Comparison of ENCODE assay signal across 8 mouse cellular contexts in the genomic region with DNA sequence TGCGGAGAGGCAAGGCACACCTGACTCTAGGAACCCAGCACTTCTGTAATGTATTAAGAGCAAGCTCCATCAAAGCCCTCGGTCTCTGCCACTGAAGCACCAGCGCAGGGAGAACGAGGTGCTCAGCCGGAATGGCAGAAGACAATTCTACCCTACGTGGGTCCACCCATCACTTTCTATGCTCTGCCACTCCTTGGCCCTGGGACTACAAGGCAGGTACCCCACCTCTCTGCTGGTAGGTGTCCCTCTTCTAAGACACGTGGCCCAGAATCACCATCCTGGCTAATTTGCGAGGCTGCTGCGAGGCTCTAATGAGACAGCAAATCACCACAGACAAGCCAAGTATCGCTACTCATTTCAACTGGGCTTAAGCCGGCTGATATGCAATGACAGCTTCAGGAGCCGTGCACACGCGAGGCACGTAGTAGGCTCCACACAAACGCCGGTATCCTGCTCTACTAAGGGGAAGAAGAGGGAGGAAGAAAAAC. TPM values are rescaled to one million over a fixed set of nuclear protein-coding genes. Genes with fewer than 3 reads are reported as not detected.
DNase-seq lines count a peak whose midpoint lies in the region; ATAC-seq and TF ChIP-seq lines count a peak whose summit lies in the region.

No protein-coding gene starts in this region.

- no peak for DNase-seq in thymus, adult 2 months
- no peak for DNase-seq in thymus, postnatal 4 days
- DNase-seq in midbrain, postnatal 0 days (ENCODE audit: low spot score): no peak
- no peak for DNase-seq in urinary bladder, adult 18-20 months (ENCODE audit: low spot score in 2 of 2)
- no peak for DNase-seq in frontal cortex, postnatal 14 days (ENCODE audit: low spot score in 2 of 2)

- peaks cover 42% of the 10 kb centered on the region for H3K4me1 ChIP-seq in erythroblast, embryonic 14.5 days (ENCODE audit: control insufficient read depth)
- H3K4me1 ChIP-seq in thymus, adult 2 months (replicated peaks; ENCODE audit: control insufficient read depth, insufficient read depth, low read length): peaks cover 45% of the 10 kb centered on the region
- peaks cover 17% of the 10 kb centered on the region; the same call in 1 of the 2 replicates for H3K4me1 ChIP-seq in midbrain, postnatal 0 days (ENCODE audit: insufficient read depth, low read length)

- H3K9me3 ChIP-seq in erythroblast, embryonic 14.5 days (ENCODE audit: control insufficient read depth, low read length): no peaks in the 10 kb centered on the region
- no peaks in the 10 kb centered on the region for H3K9me3 ChIP-seq in midbrain, postnatal 0 days (ENCODE audit: low read length)

- H3K27me3 ChIP-seq in erythroblast, embryonic 14.5 days (ENCODE audit: control insufficient read depth): peaks cover 30% of the 10 kb centered on the region
- H3K27me3 ChIP-seq in thymus, adult 2 months (ENCODE audit: control insufficient read depth, insufficient read depth, low read length): no peaks in the 10 kb centered on the region
- H3K27me3 ChIP-seq in midbrain, postnatal 0 days (ENCODE audit: insufficient read depth, low read length): no peaks in the 10 kb centered on the region

- peak overlapping the region; percentile 70 for H3K4me3 ChIP-seq in erythroblast, embryonic 14.5 days (replicated peaks)
- peak overlapping the region; percentile 85 for H3K4me3 ChIP-seq in thymus, adult 2 months (ENCODE audit: control insufficient read depth, insufficient read depth, low read length)
- peak overlapping the region; percentile 74 for H3K4me3 ChIP-seq in midbrain, postnatal 0 days (ENCODE audit: low read depth, low read length)

- TF ChIP-seq POLR2A in thymus, adult 2 months (IDR thresholded peaks at IDR 0.05; ENCODE audit: control insufficient read depth, extremely low read depth, insufficient read depth, low read length, poor library complexity): no peak

- TF ChIP-seq CTCF in thymus, adult 2 months (IDR thresholded peaks at IDR 0.05; ENCODE audit: borderline replicate concordance, control insufficient read depth, extremely low read depth, insufficient read depth, low read length, poor library complexity): no peak
- no peak for TF ChIP-seq CTCF in midbrain, postnatal 0 days (IDR thresholded peaks at IDR 0.05)

- H3K9ac ChIP-seq in midbrain, postnatal 0 days (replicated peaks; ENCODE audit: low read length, poor library complexity, severe bottlenecking): peak overlapping the region; percentile 83

- under 1% methylated on average over 17 of the region's 17 CpGs for WGBS in thymus, adult 2 months
- WGBS in midbrain, postnatal 0 days: 4% methylated on average over 16 of the region's 17 CpGs

- peak overlapping the region; percentile 86 for H3K4me2 ChIP-seq in midbrain, postnatal 0 days (ENCODE audit: low read depth, low read length, poor library complexity, severe bottlenecking)

- no peak; the same call in 1 of the 2 replicates for ATAC-seq in erythroblast, adult 5-6 weeks (replicated peaks; ENCODE audit: low FRiP score, poor library complexity, severe bottlenecking)
- peak; percentile 24 for ATAC-seq in inflammation-experienced regulatory T-cells, adult 6 months
- ATAC-seq in midbrain, postnatal 0 days (ENCODE audit: low FRiP score): no peak

- H3K36me3 ChIP-seq in erythroblast, embryonic 14.5 days (ENCODE audit: control insufficient read depth): no peaks in the 10 kb centered on the region
- no peaks in the 10 kb centered on the region for H3K36me3 ChIP-seq in thymus, adult 2 months (ENCODE audit: control insufficient read depth, insufficient read depth, low read length)
- no peaks in the 10 kb centered on the region for H3K36me3 ChIP-seq in midbrain, postnatal 0 days (ENCODE audit: insufficient read depth, low read length)

- peak overlapping the region; percentile 15; the same call in 1 of the 2 replicates for H3K27ac ChIP-seq in thymus, adult 2 months (ENCODE audit: control insufficient read depth, insufficient read depth, low read length)
- H3K27ac ChIP-seq in midbrain, postnatal 0 days (ENCODE audit: low read depth, low read length): peak overlapping the region; percentile 84; the same call in 1 of the 2 replicates

RNA-seq across cellular contexts. Expression of gene Itpk1, which starts 0.8 kb away (rescaled TPM):
- polyA plus RNA-seq in erythroblast, embryonic 14.5 days (2012): 0.17 and 0.24 TPM in 2 replicates
- 1.2 and 3.3 TPM in 2 replicates for total RNA-seq in erythroblast, adult 5-6 weeks (2015; ENCODE audit: low replicate concordance)
- total RNA-seq in erythroblast, adult 5-6 weeks (2017; ENCODE audit: low replicate concordance): 5.3 TPM in 2 replicates
- polyA plus RNA-seq in thymus, adult 2 months (2012; rRNA removed): 34.2 and 36.9 TPM in 2 replicates
- 10 to 100 TPM; 13.4 to 31.0 (median 14.1) TPM for polyA plus RNA-seq in inflammation-experienced regulatory T-cells, adult 6 months (2017; shearing (Covaris generic))
- 56.0 and 66.6 TPM in 2 replicates for total RNA-seq in midbrain, postnatal 0 days (2014; rRNA removed)
- polyA plus RNA-seq in midbrain, postnatal 0 days (2015; fragmentation: Nextera tagmentation; extraction: Ambion mirVana): 39.0 and 40.3 TPM in 2 replicates

RNA-seq across cellular contexts. Expression of gene Moap1, which starts 39.5 kb away (rescaled TPM):
- polyA plus RNA-seq in erythroblast, embryonic 14.5 days (2012): 0.09 TPM in 1 of 2 replicates, not detected in the other
- total RNA-seq in erythroblast, adult 5-6 weeks (2015; ENCODE audit: low replicate concordance): 0.84 and 2.1 TPM in 2 replicates
- 2.0 and 2.2 TPM in 2 replicates for total RNA-seq in erythroblast, adult 5-6 weeks (2017; ENCODE audit: low replicate concordance)
- 0.71 and 1.3 TPM in 2 replicates for polyA plus RNA-seq in thymus, adult 2 months (2012; rRNA removed)
- polyA plus RNA-seq in inflammation-experienced regulatory T-cells, adult 6 months (2017; shearing (Covaris generic)): 1 to 10 TPM; 4.7 to 6.9 (median 6.2) TPM
- 20.9 and 26.5 TPM in 2 replicates for total RNA-seq in midbrain, postnatal 0 days (2014; rRNA removed)
- polyA plus RNA-seq in midbrain, postnatal 0 days (2015; fragmentation: Nextera tagmentation; extraction: Ambion mirVana): 71.8 and 84.8 TPM in 2 replicates

RNA-seq across cellular contexts. Expression of gene Tmem251, which starts 39.6 kb away (rescaled TPM):
- polyA plus RNA-seq in erythroblast, embryonic 14.5 days (2012): 0.13 and 0.16 TPM in 2 replicates
- 4.4 and 4.6 TPM in 2 replicates for total RNA-seq in erythroblast, adult 5-6 weeks (2015; ENCODE audit: low replicate concordance)
- 5.5 and 10.3 TPM in 2 replicates for total RNA-seq in erythroblast, adult 5-6 weeks (2017; ENCODE audit: low replicate concordance)
- 4.2 and 4.4 TPM in 2 replicates for polyA plus RNA-seq in thymus, adult 2 months (2012; rRNA removed)
- 10 to 100 TPM in 1 of 3 experiments, 1 to 10 TPM in 2; 7.7 to 10.5 (median 9.7) TPM for polyA plus RNA-seq in inflammation-experienced regulatory T-cells, adult 6 months (2017; shearing (Covaris generic))
- total RNA-seq in midbrain, postnatal 0 days (2014; rRNA removed): 5.9 and 6.2 TPM in 2 replicates
- polyA plus RNA-seq in midbrain, postnatal 0 days (2015; fragmentation: Nextera tagmentation; extraction: Ambion mirVana): 11.9 and 12.3 TPM in 2 replicates

RNA-seq across cellular contexts. Expression of gene Gm28051, which starts 53.6 kb away (rescaled TPM):
- 0.55 TPM in 1 of 2 replicates, not detected in the other for polyA plus RNA-seq in erythroblast, embryonic 14.5 days (2012)
- not detected in 2 replicates for total RNA-seq in erythroblast, adult 5-6 weeks (2015; ENCODE audit: low replicate concordance)
- total RNA-seq in erythroblast, adult 5-6 weeks (2017; ENCODE audit: low replicate concordance): not detected in 2 replicates
- not detected in 2 replicates for polyA plus RNA-seq in thymus, adult 2 months (2012; rRNA removed)
- not detected for polyA plus RNA-seq in inflammation-experienced regulatory T-cells, adult 6 months (2017; shearing (Covaris generic))
- total RNA-seq in midbrain, postnatal 0 days (2014; rRNA removed): 0.93 TPM in 1 of 2 replicates, not detected in the other
- polyA plus RNA-seq in midbrain, postnatal 0 days (2015; fragmentation: Nextera tagmentation; extraction: Ambion mirVana): not detected in 2 replicates

RNA-seq across cellular contexts. Expression of gene Gon7, which starts 53.6 kb away (rescaled TPM):
- 0.80 and 1.2 TPM in 2 replicates for polyA plus RNA-seq in erythroblast, embryonic 14.5 days (2012)
- 5.0 and 9.6 TPM in 2 replicates for total RNA-seq in erythroblast, adult 5-6 weeks (2015; ENCODE audit: low replicate concordance)
- 2.5 and 13.1 TPM in 2 replicates for total RNA-seq in erythroblast, adult 5-6 weeks (2017; ENCODE audit: low replicate concordance)
- 19.4 and 25.0 TPM in 2 replicates for polyA plus RNA-seq in thymus, adult 2 months (2012; rRNA removed)
- polyA plus RNA-seq in inflammation-experienced regulatory T-cells, adult 6 months (2017; shearing (Covaris generic)): 10 to 100 TPM; 25.6 to 36.4 (median 26.0) TPM
- 14.4 and 21.0 TPM in 2 replicates for total RNA-seq in midbrain, postnatal 0 days (2014; rRNA removed)
- polyA plus RNA-seq in midbrain, postnatal 0 days (2015; fragmentation: Nextera tagmentation; extraction: Ambion mirVana): 30.9 and 39.1 TPM in 2 replicates

Comparison
In these comparisons a context has a peak if more than half of its experiments do, and no peak if none do; other contexts are left out.
1. RNA of gene Itpk1, which starts 0.8 kb away (polyA plus RNA-seq): 39.0 to 40.3 TPM in midbrain, postnatal 0 days, 34.2 to 36.9 TPM in thymus, adult 2 months and 13.4 to 31.0 TPM in inflammation-experienced regulatory T-cells, adult 6 months; 0.17 to 0.24 TPM in erythroblast, embryonic 14.5 days; every median in the first group is over 10 times any median in the second.
2. Peak in every context shown above with its lines, with median percentiles within 50 percentile points of each other: H3K4me3 ChIP-seq.